Mouse (Mus musculus): ENCODE results near the gene Hbb-bh1.
"Not testable (repeated sequence)": the region's sequence is repeated elsewhere in the genome, so short reads cannot be mapped to it uniquely, and the experiment has no call there.

Hbb-bh1 gene

DNA sequence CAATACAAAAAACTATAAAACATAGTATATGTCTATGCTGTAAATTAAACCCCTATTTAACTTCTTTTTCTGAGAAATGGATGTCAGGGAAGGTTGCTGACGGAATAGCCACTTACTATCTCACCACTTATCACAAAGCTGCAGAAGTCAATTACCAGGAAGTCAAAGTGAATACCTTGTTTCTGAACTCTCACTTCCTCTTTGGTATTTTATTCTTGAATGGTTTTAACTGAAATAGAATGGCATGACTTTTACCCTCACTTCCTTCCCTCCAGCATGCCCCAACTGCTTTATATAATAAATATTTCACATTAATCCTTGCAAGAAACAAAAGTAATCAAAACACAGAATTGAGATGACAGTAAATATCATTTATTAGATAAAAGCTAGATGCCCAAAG lies 30.8 kb downstream of the Hbb-bh1 start:
- DNase-seq (ENCODE audit: low spot score), result no peak

DNA sequence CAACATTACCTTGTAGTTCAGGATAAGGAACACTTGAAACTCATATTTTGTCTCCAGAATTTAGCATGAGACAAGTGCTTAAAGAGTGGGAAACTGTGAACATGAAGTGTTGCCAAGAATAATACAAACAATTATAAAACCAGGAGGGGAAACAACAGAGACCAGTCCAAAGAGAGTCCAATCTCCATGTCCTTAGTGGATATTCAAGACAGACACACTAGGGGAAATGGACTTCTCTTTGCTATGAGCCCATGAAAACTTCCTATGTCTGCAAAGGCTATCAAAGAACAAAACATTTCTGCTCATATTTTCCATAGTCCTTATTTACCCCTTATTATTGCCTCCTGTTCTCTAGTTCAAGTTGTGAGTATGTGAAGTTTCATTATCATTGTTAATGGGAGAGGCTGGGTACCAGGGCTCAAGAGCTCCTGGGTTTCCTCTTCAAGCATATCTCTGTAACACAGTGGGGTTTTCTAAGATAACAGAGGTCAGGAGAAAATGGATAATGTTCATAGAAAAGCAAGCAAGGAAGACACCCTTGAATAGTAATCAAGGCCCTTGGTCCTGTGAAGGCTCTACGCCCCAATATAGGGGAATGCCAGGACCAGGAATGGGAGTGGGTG lies 31.6 kb downstream of the Hbb-bh1 start:
- no peak for DNase-seq (ENCODE audit: low spot score)

DNA sequence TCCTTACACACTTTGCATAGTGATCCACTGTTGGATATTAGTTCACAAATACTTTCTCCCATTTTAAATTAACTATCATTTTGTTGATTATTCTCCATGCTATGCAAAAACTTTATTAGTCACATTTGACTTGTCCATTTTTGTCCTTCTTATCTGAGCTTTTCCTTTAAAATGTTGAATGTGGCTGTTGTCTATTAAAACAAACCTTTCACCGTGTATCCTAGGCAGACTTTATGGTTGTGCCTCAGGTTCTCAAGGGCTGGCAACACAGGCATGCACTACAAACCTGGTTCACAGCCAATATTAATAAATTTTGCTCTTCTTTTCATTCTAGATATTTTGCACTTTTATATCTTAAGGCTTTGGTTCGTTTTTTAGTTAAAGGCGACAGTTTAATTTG lies 32.2 kb downstream of the Hbb-bh1 start:
- no peak for DNase-seq (ENCODE audit: low spot score)

DNA sequence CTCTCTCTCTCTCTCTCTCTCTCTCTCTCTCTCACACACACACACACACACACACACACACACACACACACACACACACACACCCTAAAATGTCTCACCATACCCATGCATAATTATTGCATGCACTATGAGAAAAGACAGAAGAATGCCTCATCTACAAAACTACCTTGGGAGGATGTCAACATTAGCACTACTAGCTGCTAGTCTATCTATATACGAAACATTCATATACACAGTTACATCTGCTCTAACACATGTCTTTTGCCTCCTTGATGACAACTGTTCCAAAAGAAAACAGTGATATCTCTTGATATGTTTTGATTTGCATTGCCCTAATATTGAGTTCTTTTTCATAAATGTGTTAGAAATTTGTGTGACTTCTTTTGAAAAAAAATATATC lies 32.7 kb downstream of the Hbb-bh1 start:
- DNase-seq (ENCODE audit: low spot score), result no peak

DNA sequence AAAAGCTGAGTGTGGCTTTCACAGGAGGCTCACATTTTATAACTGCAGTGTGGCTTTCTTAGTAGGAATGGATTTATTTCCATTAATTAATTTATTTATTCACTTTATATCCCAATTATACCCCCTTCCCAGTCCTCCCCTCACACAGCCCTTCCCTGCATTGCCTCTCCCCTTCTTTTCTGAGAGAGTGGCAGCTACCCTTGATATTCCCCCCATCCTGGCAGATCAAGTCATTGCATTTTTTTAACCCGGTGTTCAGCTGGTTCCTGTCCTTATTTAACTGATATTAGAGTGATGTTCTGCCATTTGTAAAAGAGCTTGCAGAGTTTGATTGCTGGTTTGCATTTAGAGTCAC lies 33.2 kb downstream of the Hbb-bh1 start:
- no peak for DNase-seq (ENCODE audit: low spot score)

DNA sequence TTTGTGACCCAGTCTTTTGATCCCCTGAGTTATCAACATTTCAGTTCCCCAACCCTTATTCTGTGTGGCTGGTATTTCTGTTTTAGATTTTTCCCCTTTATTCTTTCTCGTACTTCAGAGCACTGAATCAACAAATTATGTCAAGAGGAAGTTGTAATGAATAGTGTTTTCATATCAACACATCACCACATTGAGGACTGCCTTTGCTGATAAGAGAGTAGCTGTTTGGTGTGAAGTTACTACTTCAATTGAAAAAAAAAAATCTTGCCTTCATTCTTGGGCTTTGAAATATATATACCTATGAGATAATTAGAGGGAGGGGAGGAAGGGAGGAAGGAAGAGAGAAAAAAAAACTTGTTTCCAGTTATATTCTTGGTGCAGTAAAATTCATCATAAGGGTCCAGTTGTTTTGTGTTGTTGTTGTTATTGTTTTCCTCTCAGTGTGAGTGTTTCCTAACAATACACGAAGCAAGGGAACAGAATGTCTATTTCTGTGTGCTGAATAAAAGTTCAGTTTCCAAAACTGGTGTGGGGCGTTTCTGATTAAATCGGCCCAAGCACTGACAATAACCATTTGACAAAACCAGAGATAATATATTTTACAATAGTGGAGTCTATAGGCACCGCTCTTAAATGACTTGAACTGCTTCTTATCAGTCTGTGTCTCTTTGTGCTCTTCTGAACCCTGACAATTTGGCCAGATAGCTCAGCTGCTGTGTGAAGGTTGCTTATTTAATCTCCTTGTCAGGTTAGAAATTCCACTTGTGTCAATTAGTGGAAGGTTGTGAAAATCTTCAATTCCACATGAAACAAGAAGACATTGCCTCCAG lies 33.8 kb downstream of the Hbb-bh1 start:
- DNase-seq (ENCODE audit: low spot score), result no peak

DNA sequence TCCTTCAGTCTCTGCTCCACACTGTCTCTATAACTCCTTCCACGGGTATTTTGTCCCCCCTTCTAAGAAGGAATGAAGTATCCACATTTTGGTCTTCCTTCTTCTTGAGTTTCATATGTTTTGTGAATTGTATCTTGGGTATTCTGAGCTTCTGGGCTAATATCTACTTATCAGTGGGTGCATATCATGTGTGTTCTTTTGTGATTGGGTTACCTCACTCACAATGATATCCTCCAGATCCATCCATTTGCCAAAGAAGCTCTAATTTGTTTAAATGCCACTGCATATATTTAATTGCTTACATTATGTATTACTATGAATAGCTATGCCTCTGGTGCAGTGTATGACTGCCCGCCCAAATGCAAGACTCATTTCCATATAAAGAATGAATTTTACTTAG lies 34.8 kb downstream of the Hbb-bh1 start:
- not testable (repeated sequence) for DNase-seq (ENCODE audit: low spot score)

DNA sequence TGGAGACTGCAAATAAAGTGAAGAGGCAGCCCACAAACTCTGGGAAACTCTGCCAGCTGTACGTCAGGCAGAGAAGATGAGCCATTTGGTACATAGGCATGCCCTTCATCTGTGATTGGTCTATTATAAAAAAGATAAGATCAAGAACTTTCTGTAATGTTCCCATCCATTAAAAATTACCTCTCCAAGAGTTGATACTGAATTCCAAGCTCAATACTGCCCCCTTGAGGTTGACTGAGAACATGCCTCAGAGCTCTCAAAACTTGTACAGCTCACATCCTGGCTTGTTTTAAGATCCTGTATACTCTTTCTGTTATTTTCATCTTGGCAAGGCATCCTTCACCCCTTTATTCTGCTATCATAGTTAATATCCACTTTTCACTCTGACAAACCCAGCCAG lies 36.1 kb downstream of the Hbb-bh1 start:
- DNase-seq (ENCODE audit: low spot score), result no peak

DNA sequence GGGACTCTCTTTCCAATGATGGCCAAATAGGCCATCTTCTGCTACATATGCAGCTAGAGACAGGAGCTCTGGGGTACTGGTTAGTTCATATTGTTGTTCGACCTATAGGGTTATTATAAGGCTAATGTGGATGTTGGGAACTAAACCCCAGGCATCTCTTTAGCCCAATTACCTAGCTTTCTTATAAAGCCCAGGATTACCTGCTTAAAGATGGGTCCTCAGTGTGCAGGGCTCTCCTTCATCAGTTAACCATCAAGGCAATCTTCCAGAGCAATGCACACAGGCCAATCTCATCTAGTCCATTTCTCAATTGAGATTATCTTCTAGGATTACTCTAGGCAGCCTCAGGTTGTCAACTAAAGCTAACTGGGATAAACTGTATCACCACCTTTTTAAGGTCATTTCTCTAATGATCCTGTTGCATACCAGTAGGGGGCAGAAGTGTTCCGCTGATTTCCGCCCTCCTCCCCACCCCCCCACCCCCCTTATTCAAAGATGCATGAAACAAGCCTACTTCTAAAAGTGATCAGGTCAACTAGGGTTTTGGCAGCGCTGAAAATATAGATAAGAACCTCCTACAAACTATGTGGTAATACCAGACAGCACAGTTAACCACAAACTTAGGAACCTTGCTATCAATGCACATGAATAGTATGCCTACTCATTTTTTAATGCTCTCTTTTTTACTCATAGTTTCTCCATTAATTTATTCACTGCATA lies 50.1 kb downstream of the Hbb-bh1 start:
- no peak for DNase-seq (ENCODE audit: low spot score)

DNA sequence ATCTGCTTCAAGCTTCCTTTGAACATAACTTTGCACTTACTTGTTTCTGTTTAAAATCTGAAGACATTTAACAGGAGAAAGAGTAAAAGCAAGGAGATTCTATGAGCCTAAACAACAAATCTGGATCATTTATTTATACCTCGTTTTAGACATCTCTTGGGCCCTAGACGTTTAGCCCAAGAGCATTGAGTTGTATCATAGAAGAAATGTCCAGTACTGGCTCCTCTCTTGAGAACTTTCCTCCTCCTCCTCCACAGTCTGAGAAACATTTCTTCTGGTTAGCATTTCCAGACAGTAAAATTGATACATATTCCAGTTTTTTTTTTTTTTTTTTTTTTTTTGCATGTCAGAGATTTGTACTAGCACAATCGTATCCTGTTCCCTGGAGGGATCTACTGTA lies 51.2 kb downstream of the Hbb-bh1 start, which contains the start of gene Olfr67:
TSS of gene Olfr67 (minus strand) at position 101 of the 400 bp plus-strand sequence.
- DNase-seq (ENCODE audit: low spot score), result no peak
